Mouse (Mus musculus) limb, embryonic 14.5 days (tissue): Measurements from ENCODE around the gene Cox6a1. TPM values are rescaled to one million over a fixed set of nuclear protein-coding genes. Genes with fewer than 3 reads are reported as not detected.

ENCODE experiments used
- ATAC-seq: fragments of 200-750 bp; cut with Nextera tagmentation; 2 replicates; pipeline ENCODE4 v1.8.0; 2017; ENCODE audit warnings: low read depth, moderate number of reproducible peaks, moderate TSS enrichment; ENCODE audit not compliant: low FRiP score
- DNase-seq: peaks from one replicate; pipeline ENCODE4 v3.0.0-alpha.2; 2015; ENCODE audit warnings: low spot score
- H3K27ac ChIP-seq: fragments of 300-500 bp; sonication (generic); replicated peaks from 2 replicates; pipeline ENCODE4 v1.5.1; 2014; ENCODE audit warnings: low read depth, mild to moderate bottlenecking, low read length, moderate library complexity, mixed read lengths
- H3K27me3 ChIP-seq: fragments of 300-500 bp; sonication (generic); 2 replicates; pipeline ENCODE4 v1.6.1; 2014; ENCODE audit warnings: low read length, mixed read lengths; ENCODE audit not compliant: control insufficient read depth, insufficient read depth
- H3K36me3 ChIP-seq: fragments of 300-500 bp; sonication (generic); 2 replicates; pipeline ENCODE4 v1.6.1; 2014; ENCODE audit warnings: mild to moderate bottlenecking, low read length, moderate library complexity, mixed read lengths; ENCODE audit not compliant: control insufficient read depth, insufficient read depth
- H3K4me1 ChIP-seq: fragments of 300-500 bp; sonication (generic); 2 replicates; pipeline ENCODE4 v1.6.1; 2014; ENCODE audit warnings: antibody characterized with exemption, low read length, mixed read lengths; ENCODE audit not compliant: control insufficient read depth, insufficient read depth
- H3K4me2 ChIP-seq: fragments of 300-500 bp; sonication (generic); replicated peaks from 2 replicates; pipeline ENCODE4 v1.6.1; 2014; ENCODE audit warnings: low read depth, mild to moderate bottlenecking, low read length, moderate library complexity; ENCODE audit not compliant: severe bottlenecking
- H3K4me3 ChIP-seq: fragments of 300-500 bp; sonication (generic); replicated peaks from 2 replicates; pipeline ENCODE4 v1.5.1; 2014; ENCODE audit warnings: low read length
- H3K9ac ChIP-seq: fragments of 300-500 bp; sonication (generic); 2 replicates; pipeline ENCODE4 v1.6.1; 2014; ENCODE audit warnings: mild to moderate bottlenecking, low read depth, low read length, moderate library complexity; ENCODE audit not compliant: severe bottlenecking
- H3K9me3 ChIP-seq: fragments of 300-500 bp; sonication (generic); 2 replicates; pipeline ENCODE4 v1.6.1; 2016; ENCODE audit warnings: low read length; ENCODE audit not compliant: control insufficient read depth
- POLR2A ChIP-seq: fragments of 200-500 bp; IDR thresholded peaks from 2 replicates; pipeline ENCODE4 v1.8.0; 2012; ENCODE audit warnings: inconsistent platforms, mild to moderate bottlenecking, moderate library complexity, borderline replicate concordance; ENCODE audit not compliant: insufficient read depth, insufficient read length; ENCODE audit errors: extremely low read depth
- WGBS: fragments of 180-500 bp; shearing (Covaris S2); extraction: QIAGEN DNeasy Blood & Tissue Kit; methylation state at CpG from one replicate; pipeline ENCODE4 v1.1.7; 2014; 5-methylcytosine and 5-hydroxymethylcytosine counted together
- polyA plus RNA-seq, 2 experiments: library from polyadenylated mRNA; depleted of rRNA in 1 of 2; stranded (reverse) in 1 of 2; unstranded in 1 of 2; fragments of >200 nt; fragmentation: Nextera tagmentation in 1 of 2; extraction: Ambion mirVana in 1 of 2; gene quantifications; 2 replicates each; pipeline versions ENCODE4 v1.2.1 to v1.2.3; 2012 to 2014

Cox6a1 gene
- polyA plus RNA-seq, 2 experiments = 836 to 902 TPM

DNA sequence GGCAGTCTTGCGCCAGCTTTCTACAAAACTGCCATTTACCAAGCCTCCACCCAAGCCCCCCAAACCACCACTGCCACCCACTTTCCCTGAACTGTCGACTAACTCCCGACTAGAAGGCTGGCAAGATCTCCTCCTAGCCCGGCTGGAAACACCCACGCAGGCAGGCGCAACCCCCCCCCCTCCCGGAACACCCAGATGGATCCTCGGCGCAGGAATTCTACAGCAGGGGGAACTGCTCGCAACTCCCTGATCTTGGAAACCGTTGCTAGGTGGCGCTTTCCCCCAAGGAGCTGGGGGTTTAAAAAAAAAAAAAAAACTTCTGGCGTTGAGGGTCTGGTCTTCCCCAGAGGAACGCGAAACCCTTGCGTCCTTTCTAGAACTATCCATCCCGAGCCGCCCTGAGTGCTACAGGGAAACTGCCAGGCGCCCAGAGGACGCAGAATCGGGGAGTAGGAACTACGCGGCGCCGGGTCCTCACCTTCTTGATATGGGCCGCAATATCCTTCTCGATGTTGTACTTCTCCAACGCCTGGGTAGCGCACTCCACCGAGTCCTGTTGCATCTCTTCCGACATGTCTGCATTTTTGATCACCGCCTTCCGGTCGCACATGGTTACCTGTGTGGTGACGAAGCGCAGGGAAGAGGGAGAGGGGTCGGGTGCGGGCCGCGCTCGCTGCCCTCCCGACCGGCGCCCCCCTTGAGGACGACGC is 48.6 kb downstream of the Cox6a1 start:
- WGBS = under 1% methylated on average over 40 of the region's 46 CpGs
- no peak; the same call in 1 of the 2 replicates for ATAC-seq
- peak; percentile 76 for DNase-seq
- Histone ChIP-seq H3K4me1 (peaks cover 12% of the 10 kb centered on the region; the same call in 1 of the 2 replicates), H3K27ac (peak overlapping the region; percentile 89), H3K27me3 (no peaks in the 10 kb centered on the region), H3K36me3 (peaks cover 43% of the 10 kb centered on the region), H3K4me2 (peak overlapping the region; percentile 76), H3K9me3 (no peaks in the 10 kb centered on the region), H3K9ac (peak overlapping the region; percentile 88), H3K4me3 (peak overlapping the region; percentile 91)
- no peak for TF ChIP-seq POLR2A

DNA sequence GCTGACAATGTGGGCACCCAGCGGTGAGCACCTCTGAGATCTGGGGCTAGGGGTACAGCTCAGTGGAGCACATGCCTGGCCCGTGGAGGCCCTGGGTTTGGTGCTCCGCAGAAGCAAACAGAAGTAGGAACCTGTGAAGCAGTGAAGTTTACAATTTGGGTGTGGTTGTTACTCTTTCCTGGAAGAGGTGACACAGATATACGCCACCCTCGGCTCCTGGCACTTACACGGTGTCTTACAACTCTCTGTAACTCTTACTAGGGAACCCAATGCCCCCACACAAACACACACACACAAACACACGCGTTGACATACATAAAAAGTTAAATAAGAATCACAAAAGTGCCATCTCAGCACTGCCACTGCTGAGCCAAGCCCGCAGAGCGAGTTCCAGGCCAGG is 52.4 kb downstream of the Cox6a1 start:
- Histone ChIP-seq H3K4me3 (no peak overlapping the region), H3K9me3 (no peaks in the 10 kb centered on the region), H3K27ac (no peak overlapping the region), H3K9ac (no peak overlapping the region), H3K4me2 (no peak overlapping the region), H3K36me3 (peaks cover 61% of the 10 kb centered on the region), H3K27me3 (no peaks in the 10 kb centered on the region), H3K4me1 (peaks cover 9% of the 10 kb centered on the region; the same call in 1 of the 2 replicates)
- ATAC-seq (no peak), DNase-seq (no peak)
- WGBS = 85% methylated on average over 10 of the region's 10 CpGs
- TF ChIP-seq POLR2A = no peak

Other genes starting within 250 kb of the Cox6a1 start
- 50.5 and 59.8 TPM in 2 replicates for gene Acads, start 229.6 kb downstream of the Cox6a1 start, polyA plus RNA-seq (2012; rRNA removed)
- gene Acads, start 229.6 kb downstream of the Cox6a1 start, polyA plus RNA-seq (2014; fragmentation: Nextera tagmentation; extraction: Ambion mirVana) = 27.6 and 30.9 TPM in 2 replicates
- gene Unc119b, start 214.0 kb downstream of the Cox6a1 start, polyA plus RNA-seq (2012; rRNA removed) = 44.3 and 53.9 TPM in 2 replicates
- 38.4 and 41.1 TPM in 2 replicates for gene Unc119b, start 214.0 kb downstream of the Cox6a1 start, polyA plus RNA-seq (2014; fragmentation: Nextera tagmentation; extraction: Ambion mirVana)
- gene Mlec, start 190.8 kb downstream of the Cox6a1 start, polyA plus RNA-seq (2012; rRNA removed) = 182 and 215 TPM in 2 replicates
- 73.7 and 77.8 TPM in 2 replicates for gene Mlec, start 190.8 kb downstream of the Cox6a1 start, polyA plus RNA-seq (2014; fragmentation: Nextera tagmentation; extraction: Ambion mirVana)
- 3.1 and 4.7 TPM in 2 replicates for gene Cabp1, start 154.6 kb downstream of the Cox6a1 start, polyA plus RNA-seq (2012; rRNA removed)
- 1.2 and 1.5 TPM in 2 replicates for gene Cabp1, start 154.6 kb downstream of the Cox6a1 start, polyA plus RNA-seq (2014; fragmentation: Nextera tagmentation; extraction: Ambion mirVana)
- gene Pop5, start 113.1 kb downstream of the Cox6a1 start, polyA plus RNA-seq (2012; rRNA removed) = 51.6 and 61.7 TPM in 2 replicates
- 90.3 and 107 TPM in 2 replicates for gene Pop5, start 113.1 kb downstream of the Cox6a1 start, polyA plus RNA-seq (2014; fragmentation: Nextera tagmentation; extraction: Ambion mirVana)
- 163 and 180 TPM in 2 replicates for gene Rnf10, start 76.1 kb downstream of the Cox6a1 start, polyA plus RNA-seq (2012; rRNA removed)
- 86.7 and 95.6 TPM in 2 replicates for gene Rnf10, start 76.1 kb downstream of the Cox6a1 start, polyA plus RNA-seq (2014; fragmentation: Nextera tagmentation; extraction: Ambion mirVana)
- 11.5 and 13.7 TPM in 2 replicates for gene Coq5, start 69.3 kb downstream of the Cox6a1 start, polyA plus RNA-seq (2012; rRNA removed)
- 38.5 and 39.9 TPM in 2 replicates for gene Coq5, start 69.3 kb downstream of the Cox6a1 start, polyA plus RNA-seq (2014; fragmentation: Nextera tagmentation; extraction: Ambion mirVana)
- gene Dynll1, start 48.0 kb downstream of the Cox6a1 start, polyA plus RNA-seq (2012; rRNA removed) = 503 and 1,052 TPM in 2 replicates
- gene Dynll1, start 48.0 kb downstream of the Cox6a1 start, polyA plus RNA-seq (2014; fragmentation: Nextera tagmentation; extraction: Ambion mirVana) = 1,814 and 1,833 TPM in 2 replicates
- gene Srsf9, start 21.8 kb downstream of the Cox6a1 start, polyA plus RNA-seq (2012; rRNA removed) = 132 and 137 TPM in 2 replicates
- 252 and 271 TPM in 2 replicates for gene Srsf9, start 21.8 kb downstream of the Cox6a1 start, polyA plus RNA-seq (2014; fragmentation: Nextera tagmentation; extraction: Ambion mirVana)
- 23.7 TPM in 2 replicates for gene Gatc, start 7.8 kb downstream of the Cox6a1 start, polyA plus RNA-seq (2012; rRNA removed)
- gene Gatc, start 7.8 kb downstream of the Cox6a1 start, polyA plus RNA-seq (2014; fragmentation: Nextera tagmentation; extraction: Ambion mirVana) = 29.6 and 33.3 TPM in 2 replicates
- gene Triap1, start 7.8 kb downstream of the Cox6a1 start, polyA plus RNA-seq (2012; rRNA removed) = 27.6 and 28.7 TPM in 2 replicates
- gene Triap1, start 7.8 kb downstream of the Cox6a1 start, polyA plus RNA-seq (2014; fragmentation: Nextera tagmentation; extraction: Ambion mirVana) = 61.7 and 62.2 TPM in 2 replicates
- 40.6 and 51.6 TPM in 2 replicates for gene Msi1, start 80.6 kb upstream of the Cox6a1 start, polyA plus RNA-seq (2012; rRNA removed)
- 15.5 and 18.0 TPM in 2 replicates for gene Msi1, start 80.6 kb upstream of the Cox6a1 start, polyA plus RNA-seq (2014; fragmentation: Nextera tagmentation; extraction: Ambion mirVana)
- not detected in 2 replicates for gene Pla2g1b, start 117.3 kb upstream of the Cox6a1 start, polyA plus RNA-seq (2012; rRNA removed)
- gene Pla2g1b, start 117.3 kb upstream of the Cox6a1 start, polyA plus RNA-seq (2014; fragmentation: Nextera tagmentation; extraction: Ambion mirVana) = not detected in 2 replicates
- 69.2 and 82.4 TPM in 2 replicates for gene Sirt4, start 135.7 kb upstream of the Cox6a1 start, polyA plus RNA-seq (2012; rRNA removed)
- gene Sirt4, start 135.7 kb upstream of the Cox6a1 start, polyA plus RNA-seq (2014; fragmentation: Nextera tagmentation; extraction: Ambion mirVana) = 20.4 and 24.1 TPM in 2 replicates
- 119 and 145 TPM in 2 replicates for gene Pxn, start 157.7 kb upstream of the Cox6a1 start, polyA plus RNA-seq (2012; rRNA removed)
- gene Pxn, start 157.7 kb upstream of the Cox6a1 start, polyA plus RNA-seq (2014; fragmentation: Nextera tagmentation; extraction: Ambion mirVana) = 25.0 and 26.3 TPM in 2 replicates
- gene Rplp0, start 210.5 kb upstream of the Cox6a1 start, polyA plus RNA-seq (2012; rRNA removed) = 3,411 and 4,152 TPM in 2 replicates
- gene Rplp0, start 210.5 kb upstream of the Cox6a1 start, polyA plus RNA-seq (2014; fragmentation: Nextera tagmentation; extraction: Ambion mirVana) = 2,030 and 2,068 TPM in 2 replicates
- 47.0 and 59.2 TPM in 2 replicates for gene Gcn1l1, start 216.3 kb upstream of the Cox6a1 start, polyA plus RNA-seq (2012; rRNA removed)
- 42.8 and 49.7 TPM in 2 replicates for gene Gcn1l1, start 216.3 kb upstream of the Cox6a1 start, polyA plus RNA-seq (2014; fragmentation: Nextera tagmentation; extraction: Ambion mirVana)